Comparison of ENCODE assay signal across 8 mouse cellular contexts in the genomic region with DNA sequence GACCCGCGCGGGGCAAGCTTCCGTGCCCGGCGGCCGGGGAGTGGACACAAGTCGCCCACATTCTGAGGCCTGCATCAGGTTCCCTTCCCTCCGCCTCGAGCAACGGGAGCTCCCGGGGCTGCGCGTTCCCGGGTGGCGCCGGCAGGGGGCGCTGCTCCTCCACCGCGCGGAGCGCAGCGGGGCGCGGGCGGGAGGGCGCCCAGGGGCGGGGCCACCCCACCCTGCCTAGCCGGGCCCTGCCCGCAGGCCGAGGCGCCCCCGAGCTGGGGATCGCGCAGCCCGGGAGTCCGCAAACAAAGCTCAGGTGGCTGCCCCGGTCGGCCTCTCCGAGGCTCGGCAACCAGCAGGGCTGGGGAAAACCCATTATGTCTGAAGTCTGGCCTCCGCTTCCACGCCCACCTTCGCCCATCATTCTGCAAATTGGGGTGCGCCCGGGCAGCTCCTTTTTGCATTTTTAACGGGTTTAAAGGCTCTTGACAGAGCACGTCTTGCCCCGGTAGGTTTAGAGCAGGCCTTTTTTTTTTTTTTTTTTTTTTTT. TPM values are rescaled to one million over a fixed set of nuclear protein-coding genes. Genes with fewer than 3 reads are reported as not detected.
DNase-seq lines count a peak whose midpoint lies in the region; ATAC-seq and TF ChIP-seq lines count a peak whose summit lies in the region.

No protein-coding gene starts in this region.

- H3K27me3 ChIP-seq in embryonic facial prominence, embryonic 12.5 days = no peaks in the 10 kb centered on the region
- no peaks in the 10 kb centered on the region for H3K27me3 ChIP-seq in heart, adult 2 months (ENCODE audit: control insufficient read depth, insufficient read depth, low read length)
- no peaks in the 10 kb centered on the region for H3K27me3 ChIP-seq in limb, embryonic 12.5 days
- no peaks in the 10 kb centered on the region for H3K27me3 ChIP-seq in midbrain, embryonic 14.5 days (ENCODE audit: control insufficient read depth, insufficient read depth, low read length)

- no peaks in the 10 kb centered on the region; the same call in 1 of the 2 replicates for H3K79me2 ChIP-seq in heart, adult 2 months (replicated peaks; ENCODE audit: control insufficient read depth, insufficient read depth, low read length)

- intact Hi-C loops in heart, adult 2 months (cut with DNase I) = loop anchor here (1.0 to 10.0 kb wide), 8 partner anchors 30 to 1418 kb away; no protein-coding TSS in a partner anchor

- H3K36me3 ChIP-seq in embryonic facial prominence, embryonic 12.5 days = peaks cover 35% of the 10 kb centered on the region
- peaks cover 16% of the 10 kb centered on the region for H3K36me3 ChIP-seq in heart, adult 2 months (ENCODE audit: control insufficient read depth, insufficient read depth, low read length)
- peaks cover 37% of the 10 kb centered on the region for H3K36me3 ChIP-seq in limb, embryonic 12.5 days
- H3K36me3 ChIP-seq in midbrain, embryonic 14.5 days (ENCODE audit: control insufficient read depth, insufficient read depth, low read length) = peaks cover 38% of the 10 kb centered on the region

- H3K27ac ChIP-seq in embryonic facial prominence, embryonic 12.5 days = peak overlapping the region; percentile 99
- peak overlapping the region; percentile 98 for H3K27ac ChIP-seq in heart, adult 2 months
- peak overlapping the region; percentile 99 for H3K27ac ChIP-seq in limb, embryonic 12.5 days
- H3K27ac ChIP-seq in midbrain, embryonic 14.5 days (replicated peaks; ENCODE audit: low read depth, low read length) = peak overlapping the region; percentile 100

- ATAC-seq in embryonic facial prominence, embryonic 12.5 days (ENCODE audit: insufficient number of reproducible peaks, insufficient read depth, low FRiP score, low TSS enrichment) = peak; percentile 69
- ATAC-seq in limb, embryonic 12.5 days (ENCODE audit: insufficient number of reproducible peaks, insufficient read depth, low FRiP score, low TSS enrichment, low read depth) = peak; percentile 66
- peak; percentile 65 for ATAC-seq in midbrain, embryonic 14.5 days (ENCODE audit: low FRiP score, low TSS enrichment)

- H3K4me1 ChIP-seq in embryonic facial prominence, embryonic 12.5 days = 0 out of 2 replicates have a peak, but pooled peaks cover 2% of the 10 kb centered on the region
- H3K4me1 ChIP-seq in heart, adult 2 months (ENCODE audit: control insufficient read depth, insufficient read depth, low read length) = peaks cover 6% of the 10 kb centered on the region
- peaks cover 7% of the 10 kb centered on the region for H3K4me1 ChIP-seq in limb, embryonic 12.5 days (replicated peaks)
- H3K4me1 ChIP-seq in midbrain, embryonic 14.5 days (ENCODE audit: control insufficient read depth, insufficient read depth, low read length) = peaks cover 23% of the 10 kb centered on the region

- TF ChIP-seq POLR2A in heart, adult 2 months (IDR thresholded peaks at IDR 0.05; ENCODE audit: insufficient read depth, low read depth, low read length) = peak; percentile 57; the same call in 1 of the 2 replicates

- peak overlapping the region; percentile 83 for H3K4me3 ChIP-seq in embryonic facial prominence, embryonic 12.5 days
- peak overlapping the region; percentile 68 for H3K4me3 ChIP-seq in heart, adult 2 months
- peak overlapping the region; percentile 98 for H3K4me3 ChIP-seq in limb, embryonic 12.5 days (replicated peaks)
- peak overlapping the region; percentile 99 for H3K4me3 ChIP-seq in midbrain, embryonic 14.5 days (replicated peaks; ENCODE audit: low read depth, low read length)

- 1% methylated on average over 48 of the region's 49 CpGs for WGBS in embryonic facial prominence, embryonic 12.5 days
- under 1% methylated on average over 49 of the region's 49 CpGs for WGBS in heart, adult 2 months
- WGBS in limb, embryonic 12.5 days = 0% methylated on average over 48 of the region's 49 CpGs
- WGBS in midbrain, embryonic 14.5 days = under 1% methylated on average over 49 of the region's 49 CpGs

- peak overlapping the region; percentile 57 for H3K4me2 ChIP-seq in embryonic facial prominence, embryonic 12.5 days (replicated peaks)
- H3K4me2 ChIP-seq in limb, embryonic 12.5 days = peak overlapping the region; percentile 73
- H3K4me2 ChIP-seq in midbrain, embryonic 14.5 days (ENCODE audit: low read length) = peak overlapping the region; percentile 91

- DNase-seq in 3T3-L1 (ENCODE audit: low read depth, low spot score) = peak; percentile 83
- DNase-seq in adrenal gland, postnatal 36 days = peak; percentile 94 to 97
- peak; percentile 95 to 98 for DNase-seq in heart, adult 2 months
- peak; percentile 75 to 85 for DNase-seq in kidney, adult 8-10 months
- peak; percentile 94 for DNase-seq in midbrain, embryonic 14.5 days
- peak; percentile 78 for DNase-seq in spleen, adult 12 weeks (ENCODE audit: low spot score)

- peak overlapping the region; percentile 97 for H3K9ac ChIP-seq in embryonic facial prominence, embryonic 12.5 days
- H3K9ac ChIP-seq in heart, adult 2 months (ENCODE audit: low read depth, low read length) = peak overlapping the region; percentile 86
- H3K9ac ChIP-seq in limb, embryonic 12.5 days (replicated peaks) = peak overlapping the region; percentile 100
- H3K9ac ChIP-seq in midbrain, embryonic 14.5 days (replicated peaks; ENCODE audit: low read length) = peak overlapping the region; percentile 100

- peak; percentile 86 for TF ChIP-seq CTCF in heart, adult 2 months (IDR thresholded peaks at IDR 0.05)

- no peaks in the 10 kb centered on the region for H3K9me3 ChIP-seq in embryonic facial prominence, embryonic 12.5 days
- H3K9me3 ChIP-seq in limb, embryonic 12.5 days = no peaks in the 10 kb centered on the region
- no peaks in the 10 kb centered on the region for H3K9me3 ChIP-seq in midbrain, embryonic 14.5 days (ENCODE audit: control insufficient read depth, low read length)

- TF ChIP-seq EP300 in heart, adult 2 months (IDR thresholded peaks at IDR 0.05; ENCODE audit: insufficient read depth, low read depth, low read length) = 0 out of 2 replicates have a peak, but pooled peaks have one; percentile 41

RNA-seq across cellular contexts. Expression of a gene that starts 1.7 kb away (rescaled TPM):
- 10 to 100 TPM; 48.1 to 76.6 TPM for total RNA-seq in adrenal gland, postnatal 36 days (2021)
- polyA plus RNA-seq in embryonic facial prominence, embryonic 12.5 days (2016; fragmentation: Nextera tagmentation; extraction: Ambion mirVana) = 249 and 271 TPM in 2 replicates
- 10 to 100 TPM; 26.3 to 32.7 TPM for total RNA-seq in heart, adult 2 months (2021)
- polyA plus RNA-seq in heart, adult 2 months (2012; rRNA removed) = 9.7 and 15.8 TPM in 2 replicates
- 182 and 199 TPM in 2 replicates for polyA plus RNA-seq in limb, embryonic 12.5 days (2016; fragmentation: Nextera tagmentation; extraction: Ambion mirVana)
- 403 and 415 TPM in 2 replicates for polyA plus RNA-seq in midbrain, embryonic 14.5 days (2014; fragmentation: Nextera tagmentation; extraction: Ambion mirVana)

Comparison
In these comparisons a context has a peak if more than half of its experiments do, and no peak if none do; other contexts are left out.
1. Peak in every context shown above with its lines: DNase-seq, ATAC-seq, H3K4me3 ChIP-seq and H3K27ac ChIP-seq.
2. RNA of a gene that starts 1.7 kb away (polyA plus RNA-seq): 403 to 415 TPM in midbrain, embryonic 14.5 days, 249 to 271 TPM in embryonic facial prominence, embryonic 12.5 days and 182 to 199 TPM in limb, embryonic 12.5 days; 9.7 to 15.8 TPM in heart, adult 2 months; every median in the first group is over 10 times any median in the second.